Mouse (Mus musculus): ENCODE results near the gene Fabp7.

GRCm38 (mm10) chr10:57792957-57793356, 8.3 kb downstream of the Fabp7 start:
- TF ChIP-seq CTCF (IDR thresholded peaks at IDR 0.05; ENCODE audit: low read depth) (no peak), EP300 (IDR thresholded peaks at IDR 0.05; ENCODE audit: low read depth) (no peak)

Data from liver, postnatal 0 days (tissue).